Mouse (Mus musculus): ENCODE measurements around the gene Trmt61a. TPM values are rescaled to one million over a fixed set of nuclear protein-coding genes. Genes with fewer than 3 reads are reported as not detected.
A peak's percentile ranks its signal among the peaks of the same experiment; 100 is the strongest.

Gene Trmt61a
- polyA plus RNA-seq, 1 experiment from 2014 or later: 10.4 TPM

DNA sequence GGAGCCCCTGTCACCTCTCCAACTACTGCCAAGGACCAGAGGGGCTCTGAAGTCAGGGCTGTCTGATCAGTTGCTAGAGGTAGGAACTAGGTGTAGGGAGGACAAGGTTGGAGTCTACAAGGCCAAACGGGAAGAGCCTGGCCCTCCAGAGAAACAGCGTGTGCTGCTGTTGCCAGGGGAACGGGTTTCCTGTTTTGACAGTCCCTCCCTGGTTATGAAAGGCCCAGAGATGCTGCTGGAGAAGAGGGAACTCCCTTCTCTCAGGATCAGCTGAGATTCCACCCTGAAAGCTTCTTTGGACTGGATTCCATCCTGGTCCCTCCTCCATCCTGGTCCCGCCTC lies 48.2 kb downstream of the Trmt61a start:
- H3K4me1 ChIP-seq (ENCODE audit: control insufficient read depth, insufficient read depth, low read length): no peaks in the 10 kb centered on the region
- no peak overlapping the region for H3K4me2 ChIP-seq (ENCODE audit: low read depth, low read length)
- no peaks in the 10 kb centered on the region for H3K27me3 ChIP-seq (ENCODE audit: control insufficient read depth, insufficient read depth, low read length)
- no peak overlapping the region for H3K4me3 ChIP-seq (replicated peaks; ENCODE audit: low read length)
- H3K27ac ChIP-seq (ENCODE audit: low read length): peak overlapping the region; percentile 49; the same call in 1 of the 2 replicates
- H3K9me3 ChIP-seq (replicated peaks; ENCODE audit: control insufficient read depth, low read length): no peaks in the 10 kb centered on the region
- no peak overlapping the region for H3K9ac ChIP-seq (ENCODE audit: low read length)
- 62% methylated on average over 4 of the region's 4 CpGs for WGBS
- 0 out of 2 replicates have a peak, but pooled peaks cover 5% of the 10 kb centered on the region for H3K36me3 ChIP-seq (ENCODE audit: control insufficient read depth, insufficient read depth, low read length)
- ATAC-seq (ENCODE audit: insufficient read depth, low FRiP score): no peak

DNA sequence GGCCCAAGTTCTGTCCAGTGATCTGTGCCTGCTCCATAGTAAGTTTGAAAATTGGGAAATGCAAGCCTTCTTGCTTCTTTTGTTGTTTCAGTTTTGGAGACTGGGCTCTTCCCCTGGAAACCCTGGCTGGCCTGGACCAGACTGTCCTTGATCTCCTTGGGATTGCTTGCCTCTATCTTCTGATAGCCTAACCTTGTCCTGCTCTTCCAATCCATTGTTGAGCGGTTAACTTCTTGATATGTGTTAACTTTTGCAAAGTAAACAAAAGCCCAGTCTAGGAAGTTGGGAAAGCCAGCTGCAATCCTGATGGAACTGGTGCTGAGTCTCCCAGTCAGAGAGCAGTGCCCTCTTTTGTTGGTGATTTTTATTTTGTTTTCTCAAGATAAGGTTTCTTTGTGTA lies 50.1 kb downstream of the Trmt61a start:
- Histone ChIP-seq H3K27me3 (ENCODE audit: control insufficient read depth, insufficient read depth, low read length) (no peaks in the 10 kb centered on the region), H3K9me3 (replicated peaks; ENCODE audit: control insufficient read depth, low read length) (no peaks in the 10 kb centered on the region), H3K27ac (ENCODE audit: low read length) (no peak overlapping the region), H3K4me1 (ENCODE audit: control insufficient read depth, insufficient read depth, low read length) (0 out of 2 replicates have a peak, but pooled peaks cover 3% of the 10 kb centered on the region), H3K36me3 (ENCODE audit: control insufficient read depth, insufficient read depth, low read length) (0 out of 2 replicates have a peak, but pooled peaks cover 5% of the 10 kb centered on the region), H3K4me2 (ENCODE audit: low read depth, low read length) (no peak overlapping the region), H3K9ac (ENCODE audit: low read length) (no peak overlapping the region), H3K4me3 (replicated peaks; ENCODE audit: low read length) (no peak overlapping the region)
- 71% methylated on average over 1 of the region's 1 CpGs for WGBS
- no peak for ATAC-seq (ENCODE audit: insufficient read depth, low FRiP score)

DNA sequence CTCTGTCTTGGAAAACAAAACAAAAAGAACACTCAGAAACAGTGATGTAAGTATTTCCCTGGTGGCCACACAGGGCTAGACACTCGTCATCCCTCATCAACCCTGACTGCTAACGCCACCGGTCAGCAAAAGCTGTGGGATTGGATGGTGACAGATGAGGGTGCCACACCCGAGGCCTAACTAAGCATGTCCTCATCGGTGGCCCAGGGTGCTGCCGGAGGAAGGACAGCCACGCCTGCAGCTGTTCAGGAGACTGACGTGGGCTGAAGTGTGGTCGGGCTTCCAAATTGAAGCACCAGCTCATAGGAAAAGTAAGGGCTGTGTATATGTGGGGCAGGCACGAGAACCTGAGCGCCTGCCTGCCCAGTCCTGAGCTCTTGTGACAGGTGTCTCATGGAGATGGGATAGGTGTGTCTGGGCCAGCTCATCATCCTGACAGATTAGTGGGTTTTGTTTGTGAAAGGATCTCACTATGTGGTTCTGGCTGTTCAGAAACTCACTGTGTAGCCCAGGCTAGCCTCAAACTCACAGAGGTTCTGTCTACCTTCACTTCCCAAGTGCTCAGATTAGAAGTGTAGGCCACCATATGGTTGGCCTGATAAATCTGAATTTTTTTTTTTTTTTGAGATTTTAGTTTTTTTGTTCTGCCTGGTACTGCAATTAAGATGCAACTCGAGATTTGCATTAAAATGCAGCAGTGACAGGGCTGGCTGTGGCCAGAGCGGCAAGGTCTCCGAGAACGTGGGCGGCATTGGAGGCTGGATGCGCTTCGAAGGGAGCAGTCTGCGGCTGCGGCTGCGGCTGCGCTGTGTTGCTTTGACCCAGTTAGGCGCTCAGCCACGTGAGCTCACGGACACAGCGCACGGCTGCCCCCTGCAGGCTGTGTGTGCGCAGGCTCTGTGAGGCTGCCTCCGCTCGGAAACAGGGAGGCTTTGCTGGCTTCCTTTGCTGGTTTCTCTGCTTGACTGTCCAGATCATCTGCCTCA lies 54.2 kb downstream of the Trmt61a start:
- Histone ChIP-seq H3K36me3 (ENCODE audit: control insufficient read depth, insufficient read depth, low read length) (no peaks in the 10 kb centered on the region), H3K4me2 (ENCODE audit: low read depth, low read length) (peak overlapping the region; percentile 32; the same call in 1 of the 2 replicates), H3K9ac (ENCODE audit: low read length) (peak overlapping the region; percentile 44), H3K27me3 (ENCODE audit: control insufficient read depth, insufficient read depth, low read length) (no peaks in the 10 kb centered on the region), H3K9me3 (replicated peaks; ENCODE audit: control insufficient read depth, low read length) (no peaks in the 10 kb centered on the region), H3K27ac (ENCODE audit: low read length) (0 out of 2 replicates have a peak overlapping the region, but pooled peaks have one; percentile 3), H3K4me3 (replicated peaks; ENCODE audit: low read length) (no peak overlapping the region), H3K4me1 (ENCODE audit: control insufficient read depth, insufficient read depth, low read length) (0 out of 2 replicates have a peak, but pooled peaks cover 3% of the 10 kb centered on the region)
- WGBS: 32% methylated on average over 30 of the region's 30 CpGs
- ATAC-seq (ENCODE audit: insufficient read depth, low FRiP score): peak; percentile 93

DNA sequence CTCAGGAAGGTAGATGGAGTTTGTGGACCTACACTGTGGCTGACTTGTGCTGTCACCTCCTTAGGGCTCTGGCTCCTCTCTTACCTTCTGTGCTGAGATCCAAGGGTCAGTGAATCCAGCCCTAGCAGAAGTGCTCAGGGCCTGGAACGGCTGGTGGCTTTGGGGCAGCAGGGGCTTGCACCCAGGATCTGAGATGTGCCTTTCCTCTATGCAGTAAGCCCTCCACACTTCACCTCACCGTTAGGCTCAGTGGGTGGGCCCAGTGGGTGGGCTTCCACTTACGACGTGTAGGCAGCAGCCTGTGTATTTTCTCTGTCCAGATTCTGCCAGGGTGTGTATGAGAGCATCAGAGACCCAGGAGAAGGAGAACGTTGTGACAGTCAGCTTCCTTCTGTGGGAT lies 55.0 kb downstream of the Trmt61a start:
- 62% methylated on average over 5 of the region's 5 CpGs for WGBS
- Histone ChIP-seq H3K9ac (ENCODE audit: low read length) (peak overlapping the region; percentile 44), H3K27me3 (ENCODE audit: control insufficient read depth, insufficient read depth, low read length) (no peaks in the 10 kb centered on the region), H3K9me3 (replicated peaks; ENCODE audit: control insufficient read depth, low read length) (no peaks in the 10 kb centered on the region), H3K27ac (ENCODE audit: low read length) (0 out of 2 replicates have a peak overlapping the region, but pooled peaks have one; percentile 3), H3K4me3 (replicated peaks; ENCODE audit: low read length) (no peak overlapping the region), H3K4me2 (ENCODE audit: low read depth, low read length) (no peak overlapping the region), H3K4me1 (ENCODE audit: control insufficient read depth, insufficient read depth, low read length) (0 out of 2 replicates have a peak, but pooled peaks cover 3% of the 10 kb centered on the region), H3K36me3 (ENCODE audit: control insufficient read depth, insufficient read depth, low read length) (no peaks in the 10 kb centered on the region)
- ATAC-seq (ENCODE audit: insufficient read depth, low FRiP score): no peak

Other genes with a start within 250 kb of the Trmt61a start
- gene Tnfaip2, start 235.6 kb upstream of the Trmt61a start, polyA plus RNA-seq (2015; fragmentation: Nextera tagmentation; extraction: Ambion mirVana): 11.2 and 12.8 TPM in 2 replicates
- gene Gm266, start 192.3 kb upstream of the Trmt61a start, polyA plus RNA-seq (2015; fragmentation: Nextera tagmentation; extraction: Ambion mirVana): 12.9 and 15.2 TPM in 2 replicates
- 402 and 438 TPM in 2 replicates for gene Eif5, start 140.1 kb upstream of the Trmt61a start, polyA plus RNA-seq (2015; fragmentation: Nextera tagmentation; extraction: Ambion mirVana)
- gene Mark3, start 103.6 kb upstream of the Trmt61a start, polyA plus RNA-seq (2015; fragmentation: Nextera tagmentation; extraction: Ambion mirVana): 17.6 and 20.1 TPM in 2 replicates
- gene Ckb, start 5.8 kb upstream of the Trmt61a start, polyA plus RNA-seq (2015; fragmentation: Nextera tagmentation; extraction: Ambion mirVana): 698 and 764 TPM in 2 replicates
- gene Bag5, start 35.2 kb downstream of the Trmt61a start, polyA plus RNA-seq (2015; fragmentation: Nextera tagmentation; extraction: Ambion mirVana): 49.3 and 51.6 TPM in 2 replicates
- 43.0 and 47.0 TPM in 2 replicates for gene Apopt1, start 35.2 kb downstream of the Trmt61a start, polyA plus RNA-seq (2015; fragmentation: Nextera tagmentation; extraction: Ambion mirVana)
- gene Klc1, start 80.7 kb downstream of the Trmt61a start, polyA plus RNA-seq (2015; fragmentation: Nextera tagmentation; extraction: Ambion mirVana): 90.8 and 96.1 TPM in 2 replicates
- 6.9 and 9.9 TPM in 2 replicates for gene Xrcc3, start 135.8 kb downstream of the Trmt61a start, polyA plus RNA-seq (2015; fragmentation: Nextera tagmentation; extraction: Ambion mirVana)
- 131 and 137 TPM in 2 replicates for gene Zfyve21, start 136.1 kb downstream of the Trmt61a start, polyA plus RNA-seq (2015; fragmentation: Nextera tagmentation; extraction: Ambion mirVana)
- gene Ppp1r13b, start 230.0 kb downstream of the Trmt61a start, polyA plus RNA-seq (2015; fragmentation: Nextera tagmentation; extraction: Ambion mirVana): 8.3 and 10.6 TPM in 2 replicates

All from stomach, embryonic 16.5 days (tissue).